Mouse (Mus musculus): ENCODE measurements around the gene Ccr3.

DNA sequence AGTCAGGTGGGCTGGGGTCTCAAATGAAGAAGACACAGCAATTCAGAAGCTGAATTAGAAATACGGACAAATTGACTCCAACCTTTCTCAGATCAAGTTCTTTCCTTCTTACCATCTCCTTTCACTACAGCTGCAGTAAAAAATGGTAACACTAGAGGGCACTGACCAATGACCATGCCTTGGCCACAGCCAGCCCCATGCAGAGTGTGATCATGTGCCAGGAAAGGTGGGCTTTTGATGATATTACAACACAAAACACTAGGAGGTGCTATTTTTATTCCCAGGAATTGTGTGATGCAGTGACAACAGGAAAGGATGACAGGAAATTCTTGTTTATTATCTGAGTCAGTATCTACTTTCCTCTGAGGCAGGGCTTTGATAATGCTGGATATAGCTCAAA lies 11.6 kb downstream of the Ccr3 start:
- TF ChIP-seq EP300 (IDR thresholded peaks at IDR 0.05; ENCODE audit: low read depth) (no peak), CTCF (IDR thresholded peaks at IDR 0.05; ENCODE audit: low read depth) (peak; percentile 80)

All from liver, embryonic 14.5 days (tissue).